ENCODE assay signal across 16 mouse cellular contexts in genomic region chr10:25908027-25909012, GRCm38 (mm10).
DNase-seq lines count a peak whose midpoint lies in the region; ATAC-seq and TF ChIP-seq lines count a peak whose summit lies in the region.
"Had no signal": no experiment of that assay in that cellular context is flagged by ENCODE, and none has a peak within 500 bp of the region (broad histone marks: within the 10 kb centered on the region; RNA-seq: fewer than 3 reads in every experiment).

No protein-coding gene starts in this region.

- WGBS in forebrain, embryonic 11.5 days: 54% methylated on average over 10 of the region's 10 CpGs
- 42% methylated on average over 10 of the region's 10 CpGs for WGBS in forebrain, embryonic 15.5 days
- 23% methylated on average over 10 of the region's 10 CpGs for WGBS in midbrain, embryonic 14.5 days
- 68% methylated on average over 10 of the region's 10 CpGs for WGBS in heart, embryonic 11.5 days (ENCODE audit: insufficient replicate concordance)

- H3K9me3 ChIP-seq in forebrain, embryonic 11.5 days (ENCODE audit: control insufficient read depth, low read length): no peaks in the 10 kb centered on the region
- no peaks in the 10 kb centered on the region for H3K9me3 ChIP-seq in forebrain, embryonic 15.5 days
- H3K9me3 ChIP-seq in midbrain, embryonic 14.5 days (ENCODE audit: control insufficient read depth, low read length): no peaks in the 10 kb centered on the region
- H3K9me3 ChIP-seq in heart, embryonic 11.5 days (replicated peaks; ENCODE audit: control insufficient read depth, low read length): no peaks in the 10 kb centered on the region
- H3K9me3 ChIP-seq: hindbrain, embryonic 13.5 days; liver, embryonic 15.5 days had no signal

- no peak overlapping the region for H3K27ac ChIP-seq in forebrain, embryonic 11.5 days (ENCODE audit: low read depth, low read length)
- no peak overlapping the region for H3K27ac ChIP-seq in forebrain, embryonic 15.5 days (replicated peaks)
- H3K27ac ChIP-seq in left cerebral cortex, adult 2 months: no peak overlapping the region
- H3K27ac ChIP-seq in midbrain, embryonic 14.5 days (replicated peaks; ENCODE audit: low read depth, low read length): no peak overlapping the region
- H3K27ac ChIP-seq in heart, embryonic 11.5 days (ENCODE audit: low read depth, low read length): no peak overlapping the region
- H3K27ac ChIP-seq: hindbrain, embryonic 13.5 days; liver, embryonic 15.5 days had no signal

- H3K4me1 ChIP-seq in forebrain, embryonic 11.5 days (replicated peaks; ENCODE audit: control insufficient read depth, insufficient read depth, low read length): no peaks in the 10 kb centered on the region
- no peaks in the 10 kb centered on the region for H3K4me1 ChIP-seq in forebrain, embryonic 15.5 days
- no peaks in the 10 kb centered on the region for H3K4me1 ChIP-seq in midbrain, embryonic 14.5 days (ENCODE audit: control insufficient read depth, insufficient read depth, low read length)
- H3K4me1 ChIP-seq in heart, embryonic 11.5 days (ENCODE audit: control insufficient read depth, insufficient read depth, low read length): no peaks in the 10 kb centered on the region
- H3K4me1 ChIP-seq: hindbrain, embryonic 13.5 days; liver, embryonic 15.5 days had no signal

- H3K9ac ChIP-seq in forebrain, embryonic 11.5 days (ENCODE audit: low read length): no peak overlapping the region
- H3K9ac ChIP-seq in forebrain, embryonic 15.5 days (replicated peaks): no peak overlapping the region
- H3K9ac ChIP-seq in midbrain, embryonic 14.5 days (replicated peaks; ENCODE audit: low read length): no peak overlapping the region
- H3K9ac ChIP-seq in heart, embryonic 11.5 days (ENCODE audit: low read depth, low read length): no peak overlapping the region
- H3K9ac ChIP-seq: hindbrain, embryonic 13.5 days; liver, embryonic 15.5 days had no signal

- intact Hi-C loops in left cerebral cortex, adult 2 months (cut with DNase I): no loop called here

- H3K4me3 ChIP-seq in forebrain, embryonic 11.5 days (ENCODE audit: low read depth, low read length): no peak overlapping the region
- no peak overlapping the region for H3K4me3 ChIP-seq in forebrain, embryonic 15.5 days
- H3K4me3 ChIP-seq in left cerebral cortex, adult 2 months: no peak overlapping the region
- no peak overlapping the region for H3K4me3 ChIP-seq in midbrain, embryonic 14.5 days (replicated peaks; ENCODE audit: low read depth, low read length)
- H3K4me3 ChIP-seq in heart, embryonic 11.5 days (ENCODE audit: low read depth, low read length): no peak overlapping the region
- H3K4me3 ChIP-seq: erythroblast, embryonic 14.5 days; hindbrain, embryonic 13.5 days; liver, embryonic 15.5 days had no signal

- ATAC-seq in forebrain, embryonic 11.5 days (replicated peaks; ENCODE audit: low FRiP score): peak; percentile 86
- no peak for ATAC-seq in forebrain, embryonic 15.5 days (replicated peaks)
- ATAC-seq in midbrain, embryonic 14.5 days (ENCODE audit: low FRiP score, low TSS enrichment): peak; percentile 57; the same call in 1 of the 2 replicates
- no peak for ATAC-seq in heart, embryonic 11.5 days (replicated peaks; ENCODE audit: insufficient number of reproducible peaks, low FRiP score, low TSS enrichment)

- no peak overlapping the region for H3K4me2 ChIP-seq in forebrain, embryonic 11.5 days (ENCODE audit: low read depth, low read length, severe bottlenecking)
- H3K4me2 ChIP-seq in forebrain, embryonic 15.5 days (replicated peaks): no peak overlapping the region
- no peak overlapping the region for H3K4me2 ChIP-seq in midbrain, embryonic 14.5 days (ENCODE audit: low read length)
- H3K4me2 ChIP-seq in heart, embryonic 11.5 days: no peak overlapping the region
- H3K4me2 ChIP-seq: hindbrain, embryonic 13.5 days; liver, embryonic 15.5 days had no signal

- TF ChIP-seq CTCF in left cerebral cortex, adult 2 months (IDR thresholded peaks at IDR 0.05): peak; percentile 2

- no peaks in the 10 kb centered on the region for H3K27me3 ChIP-seq in forebrain, embryonic 11.5 days (ENCODE audit: control insufficient read depth, insufficient read depth, low read length)
- no peaks in the 10 kb centered on the region for H3K27me3 ChIP-seq in forebrain, embryonic 15.5 days
- no peaks in the 10 kb centered on the region for H3K27me3 ChIP-seq in midbrain, embryonic 14.5 days (ENCODE audit: control insufficient read depth, insufficient read depth, low read length)
- H3K27me3 ChIP-seq in heart, embryonic 11.5 days (ENCODE audit: control insufficient read depth, insufficient read depth, low read length): no peaks in the 10 kb centered on the region
- H3K27me3 ChIP-seq: hindbrain, embryonic 13.5 days; liver, embryonic 15.5 days had no signal

- no peaks in the 10 kb centered on the region for H3K36me3 ChIP-seq in forebrain, embryonic 11.5 days (ENCODE audit: control insufficient read depth, insufficient read depth, low read length)
- no peaks in the 10 kb centered on the region for H3K36me3 ChIP-seq in forebrain, embryonic 15.5 days
- no peaks in the 10 kb centered on the region for H3K36me3 ChIP-seq in midbrain, embryonic 14.5 days (ENCODE audit: control insufficient read depth, insufficient read depth, low read length)
- no peaks in the 10 kb centered on the region for H3K36me3 ChIP-seq in heart, embryonic 11.5 days (ENCODE audit: control insufficient read depth, insufficient read depth, low read length)
- H3K36me3 ChIP-seq: hindbrain, embryonic 13.5 days; liver, embryonic 15.5 days had no signal

- DNase-seq in forebrain, embryonic 11.5 days (ENCODE audit: low spot score): no peak
- DNase-seq in left cerebral cortex, adult 2 months (ENCODE audit: extremely low spot score in 1 of 2, low spot score in 2 of 2): no peak
- no peak for DNase-seq in left cerebral cortex, adult 11 months (ENCODE audit: low spot score)
- peak; percentile 51 for DNase-seq in embryo, embryonic 10 days (ENCODE audit: low spot score)
- DNase-seq in midbrain, embryonic 14.5 days: peak; percentile 47
- DNase-seq in testis, postnatal 14 days (ENCODE audit: low spot score): no peak
- DNase-seq: adrenal gland, postnatal 10 days; cerebellum, adult 9-10 months; kidney, adult 2 months; lung, postnatal 14 days; thymus, postnatal 4 days had no signal

Comparison
In these comparisons a context has a peak if more than half of its experiments do, and no peak if none do; other contexts are left out.
1. ATAC-seq: peak in forebrain, embryonic 11.5 days (single experiment) and midbrain, embryonic 14.5 days (single experiment); none in forebrain, embryonic 15.5 days (single experiment) and heart, embryonic 11.5 days (single experiment).
2. DNase-seq: peak in embryo, embryonic 10 days (single experiment) and midbrain, embryonic 14.5 days (single experiment); none in forebrain, embryonic 11.5 days (single experiment), left cerebral cortex, adult 2 months (0 of 2), left cerebral cortex, adult 11 months (single experiment) and testis, postnatal 14 days (single experiment).